Mouse (Mus musculus) liver, postnatal 0 days (tissue): ENCODE results near the gene Kdm2a. TPM values are rescaled to one million over a fixed set of nuclear protein-coding genes. Genes with fewer than 3 reads are reported as not detected.
A peak's percentile ranks its signal among the peaks of the same experiment; 100 is the strongest.

Experiments
- ATAC-seq: fragments of 200-750 bp; cut with Nextera tagmentation; 2 replicates; pipeline ENCODE4 v1.8.0; 2017; ENCODE audit warnings: mild to moderate bottlenecking, moderate library complexity
- DNase-seq: peaks from one replicate; pipeline ENCODE4 v3.0.0-alpha.2; 2016
- H3K27ac ChIP-seq: fragments of 300-500 bp; sonication (generic); 2 replicates; pipeline ENCODE4 v1.5.1; 2014; ENCODE audit warnings: antibody characterized with exemption, moderate library complexity, mild to moderate bottlenecking, low read depth
- H3K27me3 ChIP-seq: fragments of 300-500 bp; sonication (generic); 2 replicates; pipeline ENCODE4 v1.6.1; 2014; ENCODE audit warnings: low read length, control low read depth, mixed read lengths; ENCODE audit not compliant: insufficient read depth
- H3K36me3 ChIP-seq: fragments of 300-500 bp; sonication (generic); replicated peaks from 2 replicates; pipeline ENCODE4 v1.6.1; 2014; ENCODE audit warnings: mild to moderate bottlenecking, control low read depth, low read length, moderate library complexity, mixed read lengths; ENCODE audit not compliant: insufficient read depth
- H3K4me1 ChIP-seq: fragments of 300-500 bp; sonication (generic); 2 replicates; pipeline ENCODE4 v1.6.1; 2014; ENCODE audit warnings: antibody characterized with exemption, mild to moderate bottlenecking, control low read depth; ENCODE audit not compliant: insufficient read depth
- H3K4me2 ChIP-seq: fragments of 300-500 bp; sonication (generic); 2 replicates; pipeline ENCODE4 v1.6.1; 2014; ENCODE audit warnings: low read depth, mild to moderate bottlenecking, low read length, moderate library complexity, mixed read lengths
- H3K4me3 ChIP-seq: fragments of 300-500 bp; sonication (generic); 2 replicates; pipeline ENCODE4 v1.5.1; 2014; ENCODE audit warnings: low read depth, low read length
- H3K9ac ChIP-seq: fragments of 300-500 bp; sonication (generic); replicated peaks from 2 replicates; pipeline ENCODE4 v1.6.1; 2014; ENCODE audit warnings: mild to moderate bottlenecking, moderate library complexity
- H3K9me3 ChIP-seq: fragments of 300-500 bp; sonication (generic); 2 replicates; pipeline ENCODE4 v1.6.1; 2016; ENCODE audit warnings: mild to moderate bottlenecking, control low read depth, low read length, mixed read lengths
- CTCF ChIP-seq: sonication (generic); IDR thresholded peaks from 2 replicates; pipeline ENCODE4 v1.5.1; 2016; ENCODE audit warnings: antibody characterized with exemption, low read depth
- EP300 ChIP-seq: IDR thresholded peaks from 2 replicates; pipeline ENCODE4 v1.6.1; 2016; ENCODE audit warnings: antibody characterized with exemption, low read depth, mild to moderate bottlenecking
- whole genome bisulfite sequencing: fragments of 180-500 bp; shearing (Covaris S2); extraction: QIAGEN DNeasy Blood & Tissue Kit; methylation state at CpG from one replicate; pipeline ENCODE4 v1.1.7; 2014; ENCODE audit not compliant: insufficient replicate concordance; 5-methylcytosine and 5-hydroxymethylcytosine counted together
- polyA plus RNA-seq: library from polyadenylated mRNA; unstranded; fragments of >200 nt; fragmentation: Nextera tagmentation; extraction: Ambion mirVana; gene quantifications from 2 replicates; pipeline ENCODE4 v1.2.1, GENCODE M21; 2015

Gene Kdm2a
- polyA plus RNA-seq, 1 experiment from 2014 or later, result 7.8 TPM

DNA sequence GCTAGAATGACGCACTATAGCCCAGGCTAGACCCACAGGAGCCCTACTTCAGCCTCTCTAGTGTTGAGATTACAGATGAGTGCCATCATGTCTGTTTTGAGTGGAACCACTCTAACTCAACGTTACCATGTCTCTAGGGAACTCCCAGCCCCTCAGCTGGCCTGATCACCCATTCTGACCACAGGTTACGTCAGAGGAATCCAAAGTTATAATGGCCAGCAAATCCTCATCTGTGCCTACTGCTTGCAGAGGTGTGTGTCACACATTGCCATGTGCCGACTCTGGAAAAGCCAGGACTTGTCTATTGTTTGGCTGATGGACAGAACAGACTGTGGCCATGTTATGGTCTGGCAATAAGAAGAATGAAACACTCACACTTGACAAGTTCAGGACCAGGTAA lies 102.7 kb downstream of the Kdm2a start:
- Histone ChIP-seq H3K9me3 (no peaks in the 10 kb centered on the region), H3K27me3 (no peaks in the 10 kb centered on the region), H3K4me3 (no peak overlapping the region), H3K9ac (no peak overlapping the region), H3K4me2 (0 out of 2 replicates have a peak overlapping the region, but pooled peaks have one; percentile 9), H3K27ac (peak overlapping the region; percentile 90), H3K4me1 (peaks cover 49% of the 10 kb centered on the region), H3K36me3 (peaks cover 43% of the 10 kb centered on the region)
- TF ChIP-seq EP300 (no peak), CTCF (no peak)
- no peak for ATAC-seq
- 73% methylated on average over 4 of the region's 4 CpGs for WGBS
- no peak for DNase-seq

- DNase-seq (peak; percentile 79), ATAC-seq (peak; percentile 78)
- peak overlapping the region; percentile 58 for H3K4me2 ChIP-seq
- 37% methylated on average over 14 of the region's 14 CpGs for WGBS
- no peaks in the 10 kb centered on the region for H3K9me3 ChIP-seq
- H3K9ac ChIP-seq, result no peak overlapping the region; the same call in 1 of the 2 replicates
- no peaks in the 10 kb centered on the region for H3K27me3 ChIP-seq
- H3K27ac ChIP-seq, result peak overlapping the region; percentile 90
- H3K4me3 ChIP-seq, result no peak overlapping the region
- H3K36me3 ChIP-seq, result peaks cover 52% of the 10 kb centered on the region
- TF ChIP-seq CTCF (peak; percentile 24; the same call in 1 of the 2 replicates), EP300 (peak; percentile 78)
- H3K4me1 ChIP-seq, result peaks cover 45% of the 10 kb centered on the region
These were observed 103.5 kb downstream of the Kdm2a start for GRCm38 (mm10) chr19:4294381-4295097.

DNA sequence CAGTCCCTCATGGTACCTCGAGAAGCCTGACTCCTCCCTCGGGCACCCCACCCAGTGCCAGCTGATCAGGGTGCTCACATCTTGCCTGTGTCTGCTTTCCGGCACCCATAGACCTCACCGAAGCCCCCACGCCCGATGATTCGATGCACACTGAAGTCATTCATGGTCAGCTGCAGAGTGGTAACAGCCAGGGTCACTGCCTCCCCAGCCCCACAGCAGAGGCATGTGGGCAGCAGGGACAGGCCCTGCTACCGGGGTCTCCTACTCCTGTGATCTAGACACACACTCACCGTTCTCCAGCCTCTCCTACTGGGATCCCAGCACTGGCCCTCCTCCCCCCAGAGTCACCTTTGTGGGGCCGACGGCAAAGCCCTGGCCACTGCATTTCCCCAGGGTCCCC lies 106.9 kb downstream of the Kdm2a start:
- Histone ChIP-seq H3K4me3 (no peak overlapping the region), H3K4me2 (no peak overlapping the region), H3K9ac (no peak overlapping the region), H3K27me3 (no peaks in the 10 kb centered on the region), H3K4me1 (peaks cover 15% of the 10 kb centered on the region), H3K9me3 (no peaks in the 10 kb centered on the region), H3K36me3 (peaks cover 74% of the 10 kb centered on the region), H3K27ac (no peak overlapping the region)
- no peak for ATAC-seq
- no peak for TF ChIP-seq CTCF
- TF ChIP-seq EP300, result no peak
- WGBS, result 86% methylated on average over 11 of the region's 11 CpGs
- DNase-seq, result no peak

GRCm38 (mm10) chr19:4290749-4291148 lies 107.3 kb downstream of the Kdm2a start:
- Histone ChIP-seq H3K9ac (no peak overlapping the region), H3K4me3 (no peak overlapping the region), H3K4me2 (no peak overlapping the region), H3K27me3 (no peaks in the 10 kb centered on the region), H3K36me3 (peaks cover 76% of the 10 kb centered on the region), H3K27ac (no peak overlapping the region), H3K9me3 (no peaks in the 10 kb centered on the region), H3K4me1 (peaks cover 13% of the 10 kb centered on the region)
- 87% methylated on average over 15 of the region's 15 CpGs for WGBS
- DNase-seq (no peak), ATAC-seq (no peak)
- no peak for TF ChIP-seq EP300
- TF ChIP-seq CTCF, result no peak

DNA sequence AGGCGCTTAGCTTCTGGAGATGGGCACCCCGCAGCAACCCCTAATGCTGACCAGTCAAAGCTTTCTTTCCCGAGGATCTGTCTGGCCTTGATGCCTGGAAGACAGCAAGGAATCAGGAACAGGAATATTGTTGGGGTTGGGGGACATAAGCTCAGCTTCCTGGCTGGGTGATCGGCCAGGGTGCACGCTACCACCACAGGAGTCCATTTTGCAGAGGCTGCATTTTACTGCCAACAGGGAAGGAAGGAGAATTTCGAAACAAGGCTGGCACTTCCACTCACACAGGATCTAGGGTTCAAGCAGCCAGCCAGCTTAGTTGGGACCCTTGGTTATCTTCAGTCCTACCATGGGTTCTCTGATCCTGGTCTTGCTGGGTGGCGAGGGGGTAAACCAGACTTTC lies 114.4 kb downstream of the Kdm2a start:
- WGBS, result 33% methylated on average over 7 of the region's 7 CpGs

GRCm38 (mm10) chr19:4282898-4283553 lies 115.1 kb downstream of the Kdm2a start, which contains the start of gene Ankrd13d:
TSS of gene Ankrd13d (minus strand) at chr19:4283137.
- Histone ChIP-seq H3K4me1 (peaks cover 19% of the 10 kb centered on the region), H3K4me3 (peak within 1 kb of the TSS; percentile 59), H3K27me3 (no peaks in the 10 kb centered on the region), H3K9ac (peak within 1 kb of the TSS; percentile 57), H3K27ac (peak within 1 kb of the TSS; percentile 71), H3K4me2 (peak within 1 kb of the TSS; percentile 76), H3K9me3 (peaks cover 3% of the 10 kb centered on the region; the same call in 1 of the 2 replicates), H3K36me3 (peaks cover 27% of the 10 kb centered on the region)
- TF ChIP-seq EP300, result no peak
- TF ChIP-seq CTCF, result peak; percentile 83
- under 1% methylated on average over 42 of the region's 50 CpGs for WGBS
- ATAC-seq (peak; percentile 92), DNase-seq (peak; percentile 91)

More for the DNA sequence above, 114.4 kb downstream of the Kdm2a start:
- no peak for DNase-seq
- H3K36me3 ChIP-seq, result peaks cover 32% of the 10 kb centered on the region
- no peak overlapping the region for H3K9ac ChIP-seq
- no peak for ATAC-seq
- no peak for TF ChIP-seq EP300
- TF ChIP-seq CTCF, result 0 out of 2 replicates have a peak, but pooled peaks have one; percentile 1
- H3K27ac ChIP-seq, result peak overlapping the region; percentile 71
- H3K4me1 ChIP-seq, result peaks cover 19% of the 10 kb centered on the region
- peaks cover 3% of the 10 kb centered on the region; the same call in 1 of the 2 replicates for H3K9me3 ChIP-seq
- peak overlapping the region; percentile 76 for H3K4me2 ChIP-seq
- peak overlapping the region; percentile 59 for H3K4me3 ChIP-seq
- no peaks in the 10 kb centered on the region for H3K27me3 ChIP-seq
